Mouse (Mus musculus) brown adipose tissue, adult 24 weeks (tissue): ENCODE results near the gene Thoc5. TPM values are rescaled to one million over a fixed set of nuclear protein-coding genes. Genes with fewer than 3 reads are reported as not detected.

Experiments used
- polyA plus RNA-seq: library from polyadenylated mRNA; stranded (reverse); fragments of >200 nt; gene quantifications from 2 replicates; pipeline ENCODE4 v1.2.4, GENCODE M21; 2012; ENCODE audit not compliant: missing spikeins, insufficient read depth, insufficient read length

The Thoc5 gene
- polyA plus RNA-seq, 1 experiment, result 18.1 TPM

Other genes starting within 250 kb of the Thoc5 start
- 3,086 and 3,202 TPM in 2 replicates for gene Uqcr10, start 191.0 kb upstream of the Thoc5 start, polyA plus RNA-seq
- 30.6 and 31.6 TPM in 2 replicates for gene Zmat5, start 190.6 kb upstream of the Thoc5 start, polyA plus RNA-seq
- not detected in 2 replicates for gene Cabp7, start 148.5 kb upstream of the Thoc5 start, polyA plus RNA-seq
- gene Nf2, start 45.8 kb upstream of the Thoc5 start, polyA plus RNA-seq, result 41.2 and 56.4 TPM in 2 replicates
- 24.9 and 35.0 TPM in 2 replicates for gene Nipsnap1, start 21.4 kb upstream of the Thoc5 start, polyA plus RNA-seq
- not detected in 2 replicates for gene Nefh, start 52.7 kb downstream of the Thoc5 start, polyA plus RNA-seq
- gene Ap1b1, start 91.5 kb downstream of the Thoc5 start, polyA plus RNA-seq, result 27.0 and 49.5 TPM in 2 replicates
- 0.95 and 3.4 TPM in 2 replicates for gene Rasl10a, start 162.8 kb downstream of the Thoc5 start, polyA plus RNA-seq
- gene Gas2l1, start 170.0 kb downstream of the Thoc5 start, polyA plus RNA-seq, result 17.7 and 20.5 TPM in 2 replicates
- gene Rhbdd3, start 203.6 kb downstream of the Thoc5 start, polyA plus RNA-seq, result 14.4 and 18.4 TPM in 2 replicates
- 121 and 140 TPM in 2 replicates for gene Ewsr1, start 203.9 kb downstream of the Thoc5 start, polyA plus RNA-seq